Mouse (Mus musculus) urinary bladder, adult 18-20 months (tissue): ENCODE data around the gene Krtap4-7.
"Not testable (repeated sequence)": the region's sequence is repeated elsewhere in the genome, so short reads cannot be mapped to it uniquely, and the experiment has no call there.

Experiments used
- DNase-seq, 2 experiments: peaks; one replicate each; pipeline ENCODE4 v3.0.0; 2022; ENCODE audit warnings: low spot score in 2 of 2, mixed read lengths in 2 of 2

Krtap4-7 gene

DNA sequence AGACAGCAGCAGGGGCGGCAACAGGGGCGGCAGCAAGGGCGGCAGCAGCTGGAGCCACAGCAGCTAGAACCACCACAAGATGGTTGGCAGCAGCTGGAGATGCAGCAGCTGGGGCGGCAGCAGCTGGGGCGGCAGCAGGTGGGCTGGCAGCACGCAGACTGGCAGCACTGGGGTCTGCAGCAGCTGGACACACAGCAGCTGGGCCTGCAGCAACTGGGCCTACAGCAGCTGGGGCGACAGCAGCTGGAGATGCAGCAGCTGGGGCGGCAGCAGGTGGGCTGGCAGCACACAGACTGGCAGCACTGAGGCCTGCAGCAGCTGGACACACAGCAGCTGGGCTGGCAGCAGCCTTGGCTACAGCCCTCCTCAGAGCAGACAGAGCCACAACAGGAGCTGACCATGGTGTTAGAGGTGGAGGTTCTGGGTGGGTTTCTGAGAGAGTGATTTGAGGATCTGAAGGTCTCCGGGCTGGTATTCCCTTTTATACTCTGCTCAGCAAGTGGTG lies at the start of gene Krtap4-7:
Gene Krtap4-7, minus strand, starts transcription at position 455 of the 505 bp plus-strand sequence.
- not testable (repeated sequence) for DNase-seq

DNA sequence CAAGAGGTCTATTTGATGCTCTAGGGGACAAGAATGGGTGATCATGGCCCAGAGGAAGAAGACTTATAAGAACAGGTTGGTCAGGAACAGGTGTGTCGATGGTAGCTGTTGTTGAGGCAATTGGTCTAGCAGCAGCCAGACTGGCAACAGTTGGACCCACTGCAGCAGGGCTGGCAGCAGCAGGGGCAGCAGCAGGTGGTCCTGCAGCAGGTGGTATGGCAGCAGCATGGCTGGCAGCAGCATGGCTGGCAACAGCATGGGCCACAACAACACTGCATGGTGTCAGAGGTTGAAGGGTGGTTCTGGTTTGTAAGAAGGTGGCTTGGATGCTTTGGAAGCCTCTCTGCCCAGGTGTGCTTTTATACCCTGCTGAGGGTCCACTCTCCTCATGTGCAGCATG lies 46.6 kb upstream of the Krtap4-7 start, which contains the start of gene Gm14190:
Gene Gm14190, minus strand, starts transcription at position 278 of the 400 bp plus-strand sequence.
- DNase-seq = no peak

GRCm38 (mm10) chr11:99685235-99685634 lies 41.3 kb upstream of the Krtap4-7 start:
- DNase-seq = not testable (repeated sequence)

DNA sequence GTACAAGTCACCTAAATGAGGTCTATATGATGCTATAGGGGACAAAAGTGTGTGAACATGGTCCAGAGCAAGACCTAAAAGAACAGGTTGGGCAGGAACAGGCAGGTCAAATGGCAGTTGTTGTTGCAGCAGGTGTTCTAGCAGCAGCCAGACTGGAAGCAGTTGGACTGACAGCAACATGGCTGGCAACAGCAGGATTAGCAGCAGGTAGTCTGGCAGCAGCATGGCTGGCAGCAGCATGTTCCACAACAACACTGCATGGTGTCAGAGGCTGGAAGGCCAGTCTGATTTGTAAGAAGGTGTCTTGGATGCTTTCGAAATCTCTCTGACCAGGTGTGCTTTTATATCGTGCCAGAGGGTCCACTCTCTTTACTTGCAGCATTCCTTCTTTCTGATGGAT lies 39.6 kb upstream of the Krtap4-7 start:
- DNase-seq = no peak

DNA sequence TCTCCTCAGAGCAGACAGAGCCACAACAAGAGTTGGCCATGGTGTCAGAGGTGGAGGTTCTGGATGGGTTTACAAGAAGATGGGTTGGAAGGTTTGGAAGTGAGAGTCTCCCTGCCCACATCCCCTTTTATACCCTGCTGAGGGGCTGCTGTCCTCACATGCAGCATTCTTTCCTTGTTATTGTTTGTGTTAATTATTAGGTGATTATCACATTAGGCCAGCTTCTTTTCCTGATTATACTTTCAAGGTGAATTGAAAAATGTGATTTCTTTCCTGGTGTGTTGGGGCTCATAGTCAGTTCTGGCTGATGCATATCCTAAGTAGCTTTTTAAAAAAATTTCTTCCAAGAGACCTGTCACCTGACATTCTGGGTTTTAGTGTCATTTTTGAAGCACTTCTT lies 22.0 kb upstream of the Krtap4-7 start, which contains the start of gene Krtap4-6:
Gene Krtap4-6, minus strand, starts transcription at position 101 of the 400 bp plus-strand sequence.
- DNase-seq = no peak

- no peak for DNase-seq
Measured at GRCm38 (mm10) chr11:99662802-99663201, 18.9 kb upstream of the Krtap4-7 start.

- DNase-seq = no peak
Measured at GRCm38 (mm10) chr11:99659256-99659655, 15.4 kb upstream of the Krtap4-7 start.

DNA sequence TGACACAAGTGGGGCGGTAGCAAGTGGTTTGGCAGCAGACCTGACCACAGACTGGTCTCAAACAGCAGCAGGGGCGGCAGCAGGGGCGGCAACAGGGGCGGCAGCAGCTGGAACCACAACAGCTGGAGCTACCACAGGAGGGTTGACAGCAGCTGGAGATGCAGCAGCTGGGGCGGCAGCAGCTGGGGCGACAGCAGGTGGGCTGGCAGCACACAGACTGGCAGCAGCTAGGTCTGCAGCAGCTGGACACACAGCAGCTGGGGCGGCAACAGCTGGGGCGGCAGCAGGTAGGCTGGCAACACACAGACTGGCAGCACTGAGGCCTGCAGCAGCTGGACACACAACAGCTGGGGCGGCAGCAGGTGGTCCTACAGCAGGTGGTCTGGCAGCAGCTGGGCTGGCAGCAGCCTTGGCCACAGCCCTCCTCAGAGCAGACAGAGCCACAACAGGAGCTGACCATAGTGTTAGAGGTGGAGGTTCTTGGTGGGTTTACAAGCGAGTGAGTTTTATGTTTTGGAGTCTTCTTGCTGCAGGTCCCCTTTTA lies 14.7 kb upstream of the Krtap4-7 start, which contains the start of gene Gm11563:
Gene Gm11563, minus strand, starts transcription at position 494 of the 544 bp plus-strand sequence.
- DNase-seq = not testable (repeated sequence)

DNA sequence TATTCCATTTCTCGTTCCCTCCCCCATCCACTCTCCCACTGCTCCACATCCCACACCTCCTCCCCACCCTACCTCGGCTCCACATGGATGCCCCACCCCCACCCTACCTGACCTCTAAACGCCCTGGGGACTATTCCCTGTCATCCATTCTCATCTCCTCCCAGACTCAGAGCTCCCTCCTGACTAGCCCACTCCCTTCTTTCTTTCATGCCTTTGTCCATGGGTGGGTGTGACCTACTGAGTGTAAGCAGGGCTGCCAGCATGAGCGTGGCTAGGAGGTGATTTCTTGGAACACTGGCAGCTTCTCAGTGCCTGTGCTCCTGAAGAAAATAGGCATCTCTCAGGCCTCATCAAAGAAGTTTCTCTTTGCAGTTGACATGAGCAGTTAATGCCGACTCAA lies 13.2 kb upstream of the Krtap4-7 start:
- no peak for DNase-seq

GRCm38 (mm10) chr11:99650136-99650535 lies 6.2 kb upstream of the Krtap4-7 start, which contains the start of gene Gm11555:
TSS of gene Gm11555 (minus strand) at chr11:99650236.
- DNase-seq = no peak

DNA sequence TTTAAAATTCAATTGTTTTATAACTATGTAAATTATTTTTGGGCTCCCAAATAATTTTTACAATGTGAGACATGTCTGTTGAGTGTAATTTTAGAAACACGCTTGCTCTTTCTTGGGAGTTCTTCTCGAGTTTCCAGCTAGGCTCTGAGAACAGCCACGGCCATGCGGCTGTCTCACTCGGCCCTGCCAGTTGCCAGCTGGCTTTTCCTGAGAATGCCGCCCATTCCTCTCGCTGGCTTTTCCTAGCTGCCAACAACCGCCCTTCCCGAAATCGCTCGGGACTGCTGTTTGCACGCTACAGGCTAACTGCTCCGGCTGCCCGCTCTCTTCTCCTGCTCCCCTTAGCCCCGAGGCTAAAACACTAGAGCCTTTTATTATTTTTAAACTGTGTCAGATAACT lies 2.6 kb upstream of the Krtap4-7 start:
- no peak for DNase-seq

DNA sequence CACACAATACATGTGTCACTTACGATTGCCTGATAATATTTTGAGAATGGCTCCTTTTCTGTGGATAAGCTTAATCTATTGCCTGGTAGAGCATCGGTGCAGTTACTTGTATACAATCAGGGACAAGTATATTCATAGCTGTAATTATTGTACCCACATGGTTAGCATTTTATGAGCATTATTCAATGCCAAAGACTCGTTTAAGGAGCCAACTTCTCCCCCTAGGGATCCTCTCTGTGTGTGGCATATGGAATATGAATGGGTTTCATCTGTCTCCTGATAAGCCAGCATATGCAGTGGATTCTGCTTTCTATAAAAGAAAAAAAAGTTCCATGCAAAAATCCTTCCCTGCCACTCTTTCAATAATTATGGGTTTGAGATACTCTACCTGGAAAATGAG lies 462 bp upstream of the Krtap4-7 start:
- DNase-seq = no peak

DNA sequence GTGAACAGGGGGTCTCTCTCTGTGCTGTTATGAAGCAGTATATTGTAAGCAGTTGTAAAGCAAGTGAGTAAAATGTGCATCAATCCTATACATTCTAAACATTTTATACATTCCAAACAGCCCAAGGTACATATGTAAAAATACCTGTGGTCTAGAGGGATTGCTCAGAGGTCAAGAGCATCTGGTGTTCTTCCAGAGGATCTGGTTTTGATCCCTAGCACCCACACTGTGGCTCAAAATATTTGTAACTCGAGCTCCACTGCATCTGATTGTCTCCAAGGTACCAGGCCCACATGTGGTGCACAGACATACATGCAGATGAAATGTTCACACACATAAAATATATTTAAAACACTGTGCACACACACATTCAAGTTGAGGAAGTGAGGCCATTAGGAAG lies 3.0 kb downstream of the Krtap4-7 start:
- no peak for DNase-seq

DNA sequence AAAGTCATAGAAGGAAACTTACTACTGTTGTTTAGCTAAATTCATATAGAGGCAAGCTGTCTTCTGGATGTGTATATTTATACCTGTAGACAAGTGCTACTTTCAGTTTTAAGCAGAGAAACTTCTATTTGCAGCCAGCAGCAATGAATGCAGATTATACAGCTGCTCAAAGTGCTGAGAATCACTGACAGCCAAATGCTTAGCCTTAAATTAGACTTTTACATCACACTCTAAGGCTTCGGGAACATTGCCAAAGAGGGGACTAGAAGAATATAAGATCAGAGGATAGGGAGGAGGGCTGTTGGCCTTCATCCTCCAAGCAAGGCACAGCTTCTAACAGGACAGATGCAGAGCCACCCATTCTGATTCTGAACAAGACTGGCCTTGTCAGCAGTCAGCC lies 6.8 kb downstream of the Krtap4-7 start:
- DNase-seq = no peak

- DNase-seq = no peak
Measured at GRCm38 (mm10) chr11:99634653-99635134, 9.2 kb downstream of the Krtap4-7 start, which contains the start of gene Krtap4-2. TSS of gene Krtap4-2 (minus strand) at chr11:99635084.

- DNase-seq = no peak
Measured at GRCm38 (mm10) chr11:99633293-99633692, 10.6 kb downstream of the Krtap4-7 start.

GRCm38 (mm10) chr11:99630890-99631289 lies 13.0 kb downstream of the Krtap4-7 start:
- DNase-seq = no peak

DNA sequence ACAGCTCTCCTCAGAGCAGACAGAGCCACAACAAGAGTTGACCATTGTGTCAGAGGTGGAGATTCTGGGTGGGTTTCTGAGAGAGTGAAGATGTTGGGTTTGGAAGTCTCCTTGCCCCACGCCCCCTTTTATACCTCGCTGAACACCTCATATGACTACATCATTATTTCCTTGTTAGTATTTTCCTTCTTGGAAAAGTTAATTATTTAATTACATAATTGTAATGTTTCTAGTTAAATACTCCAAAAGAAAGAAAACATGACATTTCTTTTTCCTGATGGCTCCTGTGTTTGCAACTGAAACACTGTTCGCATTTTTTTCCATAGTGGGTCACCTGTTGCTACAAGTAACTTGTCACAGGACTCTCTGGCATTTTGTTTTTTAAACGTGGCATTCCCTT lies 15.8 kb downstream of the Krtap4-7 start, which contains the start of gene Krtap4-1:
Gene Krtap4-1, minus strand, starts transcription at position 101 of the 400 bp plus-strand sequence.
- DNase-seq = no peak

DNA sequence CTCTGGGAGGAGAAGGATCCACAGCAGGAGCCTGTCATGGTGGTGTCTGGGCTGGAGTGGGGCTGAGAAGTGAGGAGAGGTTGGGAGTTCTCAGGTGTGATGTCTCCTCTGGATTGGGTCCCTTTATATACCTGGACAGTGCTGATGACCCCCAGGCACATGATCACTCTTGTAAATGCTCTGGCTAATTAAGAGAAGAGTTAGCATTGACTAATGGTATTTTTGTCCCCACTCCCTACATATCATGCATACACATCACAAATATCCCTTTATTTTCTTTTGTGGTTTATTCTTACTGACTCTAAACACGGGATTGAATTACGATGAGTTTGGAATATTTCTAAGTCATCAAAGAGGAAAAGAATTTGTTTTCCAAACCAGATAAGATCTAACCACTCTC lies 23.6 kb downstream of the Krtap4-7 start, which contains the start of gene Gm11562:
Gene Gm11562, minus strand, starts transcription at position 101 of the 400 bp plus-strand sequence.
- no peak for DNase-seq

GRCm38 (mm10) chr11:99614796-99615363 lies 29.0 kb downstream of the Krtap4-7 start, which contains the start of gene Krtap2-4:
TSS of gene Krtap2-4 (minus strand) at chr11:99614846.
- DNase-seq = no peak

DNA sequence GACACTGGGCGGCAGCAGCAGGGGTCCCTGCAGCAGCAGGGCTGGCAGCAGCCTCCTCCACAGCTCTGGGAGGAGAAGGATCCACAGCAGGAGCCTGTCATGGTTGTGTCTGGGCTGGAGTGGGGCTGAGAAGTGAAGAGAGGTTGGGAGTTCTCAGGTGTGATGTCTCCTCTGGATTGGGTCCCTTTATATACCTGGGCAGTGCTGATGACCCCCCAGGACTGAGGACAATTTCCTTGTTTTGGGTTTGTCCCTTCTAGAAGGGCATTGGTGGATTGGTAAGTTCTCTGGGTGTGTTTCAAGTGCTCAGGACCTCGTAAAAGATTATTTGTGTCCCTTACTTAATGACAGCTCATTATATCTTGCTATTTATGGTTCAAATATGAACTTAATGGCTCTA lies 33.8 kb downstream of the Krtap4-7 start, which contains the start of gene Gm11937:
Gene Gm11937, minus strand, starts transcription at position 101 of the 400 bp plus-strand sequence.
- not testable (repeated sequence) for DNase-seq

- DNase-seq = no peak
Measured at GRCm38 (mm10) chr11:99609126-99609525, 34.8 kb downstream of the Krtap4-7 start.
